Mouse (Mus musculus) forebrain, postnatal 0 days (tissue): ENCODE results near the gene Nsun2. TPM values are rescaled to one million over a fixed set of nuclear protein-coding genes. Genes with fewer than 3 reads are reported as not detected.

Source experiments
- ATAC-seq: fragments of 200-750 bp; cut with Nextera tagmentation; 2 replicates; pipeline ENCODE4 v1.8.0; 2017; ENCODE audit warnings: mild to moderate bottlenecking, moderate library complexity
- DNase-seq: peaks from one replicate; pipeline ENCODE4 v3.0.0-alpha.2; 2015
- H3K27ac ChIP-seq: fragments of 300-500 bp; sonication (generic); 2 replicates; pipeline ENCODE4 v1.5.1; 2014; ENCODE audit warnings: low read depth, mild to moderate bottlenecking, antibody characterized with exemption, low read length, moderate library complexity, mixed read lengths
- H3K27me3 ChIP-seq: fragments of 300-500 bp; sonication (generic); 2 replicates; pipeline ENCODE4 v1.6.1; 2014; ENCODE audit warnings: mild to moderate bottlenecking, low read length, mixed read lengths; ENCODE audit not compliant: insufficient read depth
- H3K36me3 ChIP-seq: fragments of 300-500 bp; sonication (generic); 2 replicates; pipeline ENCODE4 v1.6.1; 2014; ENCODE audit warnings: mild to moderate bottlenecking, moderate library complexity; ENCODE audit not compliant: insufficient read depth
- H3K4me1 ChIP-seq: fragments of 300-500 bp; sonication (generic); 2 replicates; pipeline ENCODE4 v1.6.1; 2014; ENCODE audit warnings: antibody characterized with exemption; ENCODE audit not compliant: insufficient read depth
- H3K4me2 ChIP-seq: fragments of 300-500 bp; sonication (generic); 2 replicates; pipeline ENCODE4 v1.6.1; 2014; ENCODE audit warnings: low read depth, mild to moderate bottlenecking, moderate library complexity
- H3K4me3 ChIP-seq: fragments of 300-500 bp; sonication (generic); 2 replicates; pipeline ENCODE4 v1.5.1; 2014; ENCODE audit warnings: low read depth, low read length, mixed read lengths
- H3K9ac ChIP-seq: fragments of 300-500 bp; sonication (generic); 2 replicates; pipeline ENCODE4 v1.6.1; 2014; ENCODE audit warnings: mild to moderate bottlenecking
- H3K9me3 ChIP-seq: fragments of 300-500 bp; sonication (generic); 2 replicates; pipeline ENCODE4 v1.6.1; 2016; ENCODE audit warnings: low read length
- CTCF ChIP-seq: sonication (generic); IDR thresholded peaks from 2 replicates; pipeline ENCODE4 v1.5.1; 2016; ENCODE audit warnings: antibody characterized with exemption, control low read depth, low read depth
- WGBS: fragments of 180-500 bp; shearing (Covaris S2); extraction: QIAGEN DNeasy Blood & Tissue Kit; methylation state at CpG from one replicate; pipeline ENCODE4 v1.1.7; 2014; 5-methylcytosine and 5-hydroxymethylcytosine counted together
- polyA plus RNA-seq: library from polyadenylated mRNA; unstranded; fragments of >200 nt; fragmentation: Nextera tagmentation; extraction: Ambion mirVana; gene quantifications from 2 replicates; pipeline ENCODE4 v1.2.1, GENCODE M21; 2015
- total RNA-seq: library from RNA; depleted of rRNA; stranded (reverse); fragments of >200 nt; gene quantifications from 2 replicates; pipeline ENCODE4 v1.2.3, GENCODE M21; 2014; rRNA removed

Nsun2 gene
- total RNA-seq (64.2 and 64.3 TPM in 2 replicates), polyA plus RNA-seq (64.6 and 74.4 TPM in 2 replicates)

DNA sequence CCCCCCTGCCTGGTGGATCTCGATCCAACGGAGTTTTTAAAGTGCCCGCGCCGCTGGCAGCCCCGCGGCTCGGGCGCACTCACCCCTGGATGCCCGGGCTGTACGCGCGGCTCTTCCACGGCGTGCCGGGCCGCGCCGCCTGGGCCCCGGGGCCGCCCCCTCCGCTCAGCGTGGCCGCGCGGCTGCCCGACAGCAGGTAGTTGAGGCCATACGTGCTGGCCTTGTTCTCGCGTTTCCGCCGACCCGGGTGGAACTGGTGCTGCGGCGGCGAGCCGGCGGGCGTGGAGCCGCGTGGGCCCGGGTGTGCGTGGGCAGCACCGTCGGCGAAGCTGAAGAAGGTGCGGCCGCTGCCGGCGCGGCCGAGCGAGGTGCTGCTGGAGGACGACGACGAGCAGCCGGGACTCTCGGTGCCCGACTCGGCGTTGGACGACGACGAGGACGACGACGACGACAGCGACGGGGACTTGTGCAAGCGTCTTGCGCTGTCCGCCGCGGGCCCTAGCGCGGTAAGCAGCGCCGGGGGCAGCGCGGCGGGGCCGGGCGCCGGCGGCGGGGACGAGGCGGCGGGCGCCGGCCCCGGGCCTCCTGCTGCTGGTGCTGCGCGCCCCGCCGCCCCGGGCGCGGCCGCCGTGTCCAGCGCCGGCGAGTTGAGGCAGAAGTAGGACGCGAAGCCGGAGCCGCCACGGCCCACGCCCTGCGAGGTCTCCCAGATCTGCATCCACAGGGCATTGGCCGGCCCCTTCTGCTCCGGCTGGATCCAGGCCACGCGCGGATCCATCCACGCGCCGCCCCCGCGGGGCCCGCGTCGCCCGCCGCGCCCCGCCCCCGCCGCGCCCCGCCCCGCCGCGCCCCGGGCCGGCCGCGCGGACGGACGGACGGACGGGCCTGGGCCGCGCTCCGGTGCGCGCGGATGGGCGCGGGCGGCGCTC, at the start of gene Nsun2:
Gene Nsun2 (plus strand): TSS at position 342 of the 929 bp plus-strand sequence.
- Histone ChIP-seq H3K27me3 (no peaks in the 10 kb centered on the region), H3K4me1 (peaks cover 23% of the 10 kb centered on the region), H3K9me3 (no peaks in the 10 kb centered on the region), H3K4me2 (peak within 1 kb of the TSS; percentile 91), H3K36me3 (no peaks in the 10 kb centered on the region), H3K27ac (peak within 1 kb of the TSS; percentile 96), H3K9ac (peak within 1 kb of the TSS; percentile 81), H3K4me3 (peak within 1 kb of the TSS; percentile 83)
- no peak for TF ChIP-seq CTCF
- DNase-seq: peak; percentile 41
- 2% methylated on average over 98 of the region's 155 CpGs for WGBS
- peak; percentile 4 for ATAC-seq

DNA sequence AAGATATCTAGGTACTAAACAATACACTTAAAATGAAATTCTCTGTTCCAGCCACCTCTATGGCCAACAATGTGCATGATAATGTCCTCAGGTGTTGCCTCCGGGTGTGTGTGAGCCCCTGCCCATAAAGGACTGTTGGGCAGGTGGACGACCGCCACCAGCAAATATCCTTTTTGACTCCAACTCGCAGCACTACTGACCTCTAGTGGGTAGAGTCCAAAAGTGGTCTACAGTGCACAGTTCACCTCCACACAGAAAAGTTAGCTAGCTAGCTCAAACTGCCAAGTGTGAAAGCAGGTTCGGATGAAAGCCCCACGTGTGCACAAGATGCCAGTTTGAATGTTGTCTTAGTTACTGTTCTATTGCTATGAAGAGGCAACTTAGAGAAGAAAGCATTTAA, 48.2 kb upstream of the Nsun2 start:
- ATAC-seq: peak; percentile 28; the same call in 1 of the 2 replicates
- TF ChIP-seq CTCF: peak; percentile 78

DNA sequence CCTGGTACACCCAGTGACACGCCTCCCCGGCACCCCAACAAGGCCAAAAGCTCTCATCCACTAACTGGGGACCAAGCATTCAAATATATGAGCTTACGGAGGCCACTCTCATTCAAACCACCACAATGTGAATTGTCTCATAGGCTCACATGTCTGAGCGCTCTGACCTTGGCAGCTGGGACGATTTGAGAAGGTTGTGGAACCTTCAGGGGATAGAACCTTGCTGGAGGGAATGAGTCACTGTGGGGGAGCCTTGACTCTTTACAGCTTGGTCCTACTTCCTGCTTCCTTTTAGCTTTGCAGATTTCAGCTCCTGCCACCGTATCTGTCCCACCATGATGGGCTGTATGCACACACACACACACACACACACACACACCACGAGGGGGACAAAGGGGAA, 47.7 kb upstream of the Nsun2 start:
- Histone ChIP-seq H3K4me2 (no peak overlapping the region), H3K36me3 (no peaks in the 10 kb centered on the region), H3K27me3 (peaks cover 15% of the 10 kb centered on the region; the same call in 1 of the 2 replicates), H3K27ac (no peak overlapping the region), H3K4me1 (peaks cover 10% of the 10 kb centered on the region), H3K4me3 (no peak overlapping the region), H3K9ac (no peak overlapping the region), H3K9me3 (no peaks in the 10 kb centered on the region)
- no peak for TF ChIP-seq CTCF
- DNase-seq: no peak
- WGBS: 72% methylated on average over 7 of the region's 7 CpGs
- no peak for ATAC-seq

More for the DNA sequence above, 48.2 kb upstream of the Nsun2 start:
- Histone ChIP-seq H3K9ac (no peak overlapping the region), H3K4me2 (no peak overlapping the region), H3K27me3 (peaks cover 15% of the 10 kb centered on the region), H3K9me3 (no peaks in the 10 kb centered on the region), H3K36me3 (no peaks in the 10 kb centered on the region), H3K27ac (no peak overlapping the region), H3K4me1 (peaks cover 10% of the 10 kb centered on the region), H3K4me3 (no peak overlapping the region)
- DNase-seq: peak; percentile 68
- 14% methylated on average over 6 of the region's 6 CpGs for whole genome bisulfite sequencing

DNA sequence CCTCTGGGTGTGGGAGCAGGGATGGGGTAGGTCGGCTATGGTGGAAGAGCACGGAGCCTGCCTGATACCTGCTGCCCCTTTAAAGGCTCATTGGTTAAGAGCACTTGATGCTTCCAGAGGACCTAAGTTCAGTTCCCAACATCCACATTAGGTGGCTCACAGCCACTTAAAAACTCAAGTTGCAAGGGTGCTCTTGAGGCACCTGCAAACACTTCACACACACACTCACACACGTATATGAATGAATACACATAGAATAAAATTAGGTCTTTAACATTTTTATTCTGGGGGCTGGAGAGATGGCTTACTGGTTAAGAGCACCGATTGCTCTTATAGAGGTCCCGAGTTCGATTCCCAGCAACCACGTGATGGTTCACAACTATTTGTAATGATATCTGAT, 46.4 kb upstream of the Nsun2 start:
- WGBS: 81% methylated on average over 7 of the region's 7 CpGs
- Histone ChIP-seq H3K4me2 (no peak overlapping the region), H3K27ac (no peak overlapping the region), H3K4me3 (no peak overlapping the region), H3K36me3 (no peaks in the 10 kb centered on the region), H3K27me3 (peaks cover 15% of the 10 kb centered on the region; the same call in 1 of the 2 replicates), H3K4me1 (no peaks in the 10 kb centered on the region), H3K9ac (no peak overlapping the region), H3K9me3 (no peaks in the 10 kb centered on the region)
- no peak for DNase-seq
- ATAC-seq: no peak
- TF ChIP-seq CTCF: no peak

DNA sequence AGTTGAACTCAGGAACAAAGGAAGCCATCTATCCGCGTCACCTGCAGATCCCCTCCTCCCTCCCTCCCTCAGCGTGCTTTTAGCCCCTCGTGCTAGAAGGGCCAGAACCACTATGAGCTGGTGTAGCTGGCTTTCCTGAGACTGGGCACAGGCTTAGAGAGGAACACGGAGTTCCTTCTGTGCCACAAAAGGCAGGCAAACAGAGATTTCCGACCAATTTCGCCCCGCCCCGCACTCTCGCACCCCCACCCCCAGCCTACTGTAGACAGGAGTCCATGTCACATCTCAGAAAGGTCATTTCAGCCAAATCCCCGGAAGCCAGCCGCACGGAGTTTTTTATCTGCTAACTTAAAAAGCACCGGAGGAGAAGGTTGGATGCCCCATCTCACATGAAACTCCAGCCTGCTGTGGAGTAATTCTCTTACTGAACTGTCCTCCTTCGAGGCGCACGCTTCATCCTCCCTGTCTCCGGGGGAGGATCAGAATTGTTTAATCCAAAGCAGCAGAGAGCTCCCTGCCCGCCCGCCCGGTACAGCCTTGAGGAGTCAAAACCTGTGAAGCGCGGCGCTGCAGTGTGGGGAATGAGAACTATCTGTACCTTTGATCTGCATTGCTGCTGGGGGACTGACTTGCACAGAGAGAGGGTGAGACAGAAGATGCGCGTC, 45.8 kb upstream of the Nsun2 start:
- peak; percentile 18; the same call in 1 of the 2 replicates for ATAC-seq
- Histone ChIP-seq H3K4me3 (peak overlapping the region; percentile 27), H3K27me3 (peaks cover 15% of the 10 kb centered on the region; the same call in 1 of the 2 replicates), H3K4me2 (peak overlapping the region; percentile 47), H3K9ac (peak overlapping the region; percentile 31; the same call in 1 of the 2 replicates), H3K9me3 (no peaks in the 10 kb centered on the region), H3K36me3 (no peaks in the 10 kb centered on the region), H3K4me1 (no peaks in the 10 kb centered on the region), H3K27ac (no peak overlapping the region)
- TF ChIP-seq CTCF: no peak
- peak; percentile 17 for DNase-seq
- WGBS: 2% methylated on average over 26 of the region's 26 CpGs

DNA sequence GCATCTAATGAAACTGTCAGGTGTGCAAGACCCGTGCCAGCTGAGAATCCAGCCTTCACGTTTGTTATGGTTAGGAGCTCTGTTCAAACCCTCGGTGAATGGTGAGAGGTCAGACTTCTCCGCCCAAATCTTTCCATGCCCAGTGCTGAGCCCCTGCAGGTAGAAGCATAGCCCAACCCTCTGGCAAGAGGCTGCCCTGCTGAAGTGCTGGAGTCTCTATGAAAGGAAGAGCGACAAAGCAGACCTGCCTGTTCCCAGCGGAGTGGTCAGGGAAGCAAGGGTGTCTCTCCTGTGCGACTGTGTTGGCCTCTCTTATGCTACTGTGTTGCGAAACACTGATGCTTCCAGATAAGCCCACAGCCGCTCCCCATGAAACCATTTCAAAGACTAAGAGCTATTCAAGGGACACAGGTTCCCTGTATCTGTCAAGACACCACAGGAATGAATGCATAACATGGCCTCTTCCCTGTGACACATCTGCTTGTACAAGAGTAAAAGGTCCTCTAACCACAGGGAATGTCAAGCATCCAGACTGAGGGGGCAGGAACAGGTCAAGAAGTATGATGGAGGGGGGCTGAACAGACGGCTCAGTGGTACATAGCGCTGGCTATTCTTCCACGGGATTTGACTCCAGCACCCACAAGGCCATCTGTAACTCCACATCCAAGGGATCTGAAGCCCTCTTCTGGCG, 44.8 kb upstream of the Nsun2 start:
- TF ChIP-seq CTCF: no peak; the same call in 1 of the 2 replicates
- Histone ChIP-seq H3K4me3 (no peak overlapping the region), H3K4me1 (no peaks in the 10 kb centered on the region), H3K27ac (no peak overlapping the region), H3K4me2 (0 out of 2 replicates have a peak overlapping the region, but pooled peaks have one; percentile 47), H3K36me3 (no peaks in the 10 kb centered on the region), H3K27me3 (peaks cover 15% of the 10 kb centered on the region; the same call in 1 of the 2 replicates), H3K9ac (no peak overlapping the region), H3K9me3 (no peaks in the 10 kb centered on the region)
- no peak for ATAC-seq
- no peak for DNase-seq
- 36% methylated on average over 13 of the region's 13 CpGs for WGBS
